Mouse (Mus musculus) testis, adult 2 months (tissue): ENCODE results near the gene Mdk. TPM values are rescaled to one million over a fixed set of nuclear protein-coding genes. Genes with fewer than 3 reads are reported as not detected.

Source experiments
- H3K27ac ChIP-seq: fragments of 200-500 bp; 2 replicates; pipeline ENCODE4 v1.5.1; 2012; ENCODE audit warnings: low read depth, low read length; ENCODE audit not compliant: control insufficient read depth, insufficient read depth
- H3K27me3 ChIP-seq: fragments of 200-500 bp; 2 replicates; pipeline ENCODE4 v1.6.1; 2012; ENCODE audit warnings: mild to moderate bottlenecking, low read length, moderate library complexity; ENCODE audit not compliant: control insufficient read depth, insufficient read depth
- H3K36me3 ChIP-seq: fragments of 200-500 bp; 2 replicates; pipeline ENCODE4 v1.6.1; 2012; ENCODE audit warnings: mild to moderate bottlenecking, low read length; ENCODE audit not compliant: control insufficient read depth, insufficient read depth
- H3K4me1 ChIP-seq: fragments of 200-500 bp; 2 replicates; pipeline ENCODE4 v1.6.1; 2012; ENCODE audit warnings: low read length; ENCODE audit not compliant: control insufficient read depth, insufficient read depth
- H3K4me3 ChIP-seq: fragments of 200-500 bp; 2 replicates; pipeline ENCODE4 v1.5.1; 2012; ENCODE audit warnings: low read depth, mild to moderate bottlenecking, low read length, moderate library complexity, mixed read lengths; ENCODE audit not compliant: control insufficient read depth
- CTCF ChIP-seq: fragments of 200-500 bp; IDR thresholded peaks from 2 replicates; pipeline ENCODE4 v1.5.1; 2012; ENCODE audit warnings: low read depth, mild to moderate bottlenecking, inconsistent platforms, low read length, moderate library complexity; ENCODE audit not compliant: control insufficient read depth, insufficient read depth, insufficient replicate concordance
- POLR2A ChIP-seq: fragments of 200-500 bp; IDR thresholded peaks from 2 replicates; pipeline ENCODE4 v1.6.1; 2012; ENCODE audit warnings: low read depth, mild to moderate bottlenecking, inconsistent platforms, low read length, moderate library complexity; ENCODE audit not compliant: control insufficient read depth
- polyA plus RNA-seq: library from polyadenylated mRNA; depleted of rRNA; stranded (reverse); fragments of >200 nt; gene quantifications from 2 replicates; pipeline ENCODE4 v1.2.3, GENCODE M21; 2012

Mdk gene
- polyA plus RNA-seq, 1 experiment, result 9.6 TPM

GRCm38 (mm10) chr2:91916346-91916977 is 15.6 kb downstream of the Mdk start:
- Histone ChIP-seq H3K36me3 (no peaks in the 10 kb centered on the region; the same call in 1 of the 2 replicates), H3K27ac (no peak overlapping the region), H3K4me1 (peaks cover 4% of the 10 kb centered on the region; the same call in 1 of the 2 replicates), H3K27me3 (no peaks in the 10 kb centered on the region), H3K4me3 (no peak overlapping the region)
- TF ChIP-seq CTCF (no peak), POLR2A (no peak)

DNA sequence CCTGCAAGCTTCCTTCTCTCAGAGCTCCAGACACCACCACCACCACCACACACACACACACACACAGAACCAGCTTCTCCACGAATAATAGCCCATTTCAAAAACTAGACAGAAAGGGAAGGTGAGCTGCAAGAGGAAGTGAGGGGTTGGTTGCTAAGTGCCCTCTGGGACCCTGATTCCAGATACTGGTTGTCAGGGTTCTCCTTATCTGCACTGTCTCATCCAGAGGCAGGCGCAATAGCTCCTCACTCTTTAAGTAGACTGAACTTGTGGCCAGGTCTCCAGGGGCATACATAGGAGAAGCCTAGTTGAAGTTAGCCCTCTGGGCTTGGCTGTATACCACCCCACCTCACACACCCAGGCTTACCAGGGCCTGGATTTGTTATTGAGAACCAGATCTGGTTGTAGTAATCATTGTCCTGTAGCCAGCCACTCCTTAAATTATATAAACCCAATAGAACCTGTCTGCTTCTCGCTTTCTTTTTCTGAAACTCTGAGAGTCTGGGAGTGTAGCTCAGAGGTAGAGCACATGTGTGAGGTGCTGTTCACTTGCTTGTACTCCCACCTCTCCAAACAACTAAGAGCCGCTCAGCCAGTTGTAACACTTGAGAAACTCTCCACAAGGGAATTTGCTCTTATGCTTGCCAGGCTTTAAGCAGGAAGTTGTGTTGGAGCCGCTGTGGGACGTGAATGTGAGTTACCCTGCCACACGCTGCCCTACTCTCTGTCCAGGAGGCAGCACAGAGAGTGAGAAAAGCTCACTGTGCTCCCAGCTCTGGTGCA is 18.6 kb downstream of the Mdk start:
- no peaks in the 10 kb centered on the region; the same call in 1 of the 2 replicates for H3K36me3 ChIP-seq

GRCm38 (mm10) chr2:91912616-91913015 is 19.5 kb downstream of the Mdk start:
- H3K4me1 ChIP-seq, result no peaks in the 10 kb centered on the region
- H3K27ac ChIP-seq, result no peak overlapping the region
- H3K27me3 ChIP-seq, result no peaks in the 10 kb centered on the region
- TF ChIP-seq CTCF (no peak), POLR2A (no peak)
- H3K4me3 ChIP-seq, result no peak overlapping the region
- no peaks in the 10 kb centered on the region; the same call in 1 of the 2 replicates for H3K36me3 ChIP-seq

More for the DNA sequence above, 18.6 kb downstream of the Mdk start:
- no peak for TF ChIP-seq CTCF
- TF ChIP-seq POLR2A, result no peak
- H3K27ac ChIP-seq, result no peak overlapping the region
- H3K4me1 ChIP-seq, result no peaks in the 10 kb centered on the region
- H3K27me3 ChIP-seq, result no peaks in the 10 kb centered on the region
- no peak overlapping the region for H3K4me3 ChIP-seq

GRCm38 (mm10) chr2:91906141-91906540 is 26.0 kb downstream of the Mdk start:
- Histone ChIP-seq H3K27ac (no peak overlapping the region), H3K4me3 (no peak overlapping the region), H3K27me3 (no peaks in the 10 kb centered on the region), H3K4me1 (no peaks in the 10 kb centered on the region), H3K36me3 (peaks cover 2% of the 10 kb centered on the region; the same call in 1 of the 2 replicates)
- TF ChIP-seq POLR2A (no peak), CTCF (no peak)

- H3K27ac ChIP-seq, result no peak overlapping the region
- H3K4me1 ChIP-seq, result no peaks in the 10 kb centered on the region
- no peaks in the 10 kb centered on the region for H3K27me3 ChIP-seq
- no peak for TF ChIP-seq CTCF
- no peak for TF ChIP-seq POLR2A
- H3K4me3 ChIP-seq, result no peak overlapping the region
- H3K36me3 ChIP-seq, result peaks cover 2% of the 10 kb centered on the region; the same call in 1 of the 2 replicates
Measured at GRCm38 (mm10) chr2:91904618-91905307, 27.3 kb downstream of the Mdk start.

- TF ChIP-seq POLR2A (no peak), CTCF (no peak)
- Histone ChIP-seq H3K27ac (no peak overlapping the region), H3K27me3 (no peaks in the 10 kb centered on the region), H3K36me3 (peaks cover 2% of the 10 kb centered on the region; the same call in 1 of the 2 replicates), H3K4me1 (no peaks in the 10 kb centered on the region), H3K4me3 (no peak overlapping the region)
Measured at GRCm38 (mm10) chr2:91903171-91903925, 28.7 kb downstream of the Mdk start.
